Mouse (Mus musculus) testis, adult 2 months (tissue): ENCODE results near the gene Prkd3. TPM values are rescaled to one million over a fixed set of nuclear protein-coding genes. Genes with fewer than 3 reads are reported as not detected.
A peak's percentile ranks its signal among the peaks of the same experiment; 100 is the strongest.

Source experiments
- H3K27ac ChIP-seq: fragments of 200-500 bp; 2 replicates; pipeline ENCODE4 v1.5.1; 2012; ENCODE audit warnings: low read depth, low read length; ENCODE audit not compliant: control insufficient read depth, insufficient read depth
- H3K27me3 ChIP-seq: fragments of 200-500 bp; 2 replicates; pipeline ENCODE4 v1.6.1; 2012; ENCODE audit warnings: mild to moderate bottlenecking, low read length, moderate library complexity; ENCODE audit not compliant: control insufficient read depth, insufficient read depth
- H3K36me3 ChIP-seq: fragments of 200-500 bp; 2 replicates; pipeline ENCODE4 v1.6.1; 2012; ENCODE audit warnings: mild to moderate bottlenecking, low read length; ENCODE audit not compliant: control insufficient read depth, insufficient read depth
- H3K4me1 ChIP-seq: fragments of 200-500 bp; 2 replicates; pipeline ENCODE4 v1.6.1; 2012; ENCODE audit warnings: low read length; ENCODE audit not compliant: control insufficient read depth, insufficient read depth
- H3K4me3 ChIP-seq: fragments of 200-500 bp; 2 replicates; pipeline ENCODE4 v1.5.1; 2012; ENCODE audit warnings: low read depth, mild to moderate bottlenecking, low read length, moderate library complexity, mixed read lengths; ENCODE audit not compliant: control insufficient read depth
- CTCF ChIP-seq: fragments of 200-500 bp; IDR thresholded peaks from 2 replicates; pipeline ENCODE4 v1.5.1; 2012; ENCODE audit warnings: low read depth, mild to moderate bottlenecking, inconsistent platforms, low read length, moderate library complexity; ENCODE audit not compliant: control insufficient read depth, insufficient read depth, insufficient replicate concordance
- POLR2A ChIP-seq: fragments of 200-500 bp; IDR thresholded peaks from 2 replicates; pipeline ENCODE4 v1.6.1; 2012; ENCODE audit warnings: low read depth, mild to moderate bottlenecking, inconsistent platforms, low read length, moderate library complexity; ENCODE audit not compliant: control insufficient read depth
- polyA plus RNA-seq: library from polyadenylated mRNA; depleted of rRNA; stranded (reverse); fragments of >200 nt; gene quantifications from 2 replicates; pipeline ENCODE4 v1.2.3, GENCODE M21; 2012

Gene Prkd3
- polyA plus RNA-seq, 1 experiment: 4.2 TPM

GRCm38 (mm10) chr17:79024544-79024943 lies 3.9 kb upstream of the Prkd3 start:
- no peak for TF ChIP-seq POLR2A
- no peak for TF ChIP-seq CTCF
- H3K4me1 ChIP-seq: peaks cover 3% of the 10 kb centered on the region; the same call in 1 of the 2 replicates
- H3K36me3 ChIP-seq: no peaks in the 10 kb centered on the region
- H3K4me3 ChIP-seq: no peak overlapping the region
- H3K27me3 ChIP-seq: no peaks in the 10 kb centered on the region
- H3K27ac ChIP-seq: no peak overlapping the region

- peaks cover 3% of the 10 kb centered on the region; the same call in 1 of the 2 replicates for H3K4me1 ChIP-seq
- H3K36me3 ChIP-seq: no peaks in the 10 kb centered on the region
- TF ChIP-seq POLR2A (no peak), CTCF (no peak)
These were observed 2.1 kb upstream of the Prkd3 start for GRCm38 (mm10) chr17:79022746-79023145.

GRCm38 (mm10) chr17:79020984-79021335 lies 344 bp upstream of the Prkd3 start:
- Histone ChIP-seq H3K4me3 (peak overlapping the region; percentile 83), H3K4me1 (peaks cover 3% of the 10 kb centered on the region; the same call in 1 of the 2 replicates), H3K27ac (peak overlapping the region; percentile 10; the same call in 1 of the 2 replicates), H3K27me3 (no peaks in the 10 kb centered on the region), H3K36me3 (no peaks in the 10 kb centered on the region)
- TF ChIP-seq POLR2A (no peak), CTCF (no peak)

More at GRCm38 (mm10) chr17:79022746-79023145, 2.1 kb upstream of the Prkd3 start:
- Histone ChIP-seq H3K4me3 (no peak overlapping the region), H3K27ac (no peak overlapping the region), H3K27me3 (no peaks in the 10 kb centered on the region)

- H3K27me3 ChIP-seq: no peaks in the 10 kb centered on the region
- H3K4me1 ChIP-seq: peaks cover 3% of the 10 kb centered on the region; the same call in 1 of the 2 replicates
- no peaks in the 10 kb centered on the region for H3K36me3 ChIP-seq
- TF ChIP-seq CTCF (no peak), POLR2A (no peak)
- peak overlapping the region; percentile 70 for H3K4me3 ChIP-seq
- H3K27ac ChIP-seq: no peak overlapping the region; the same call in 1 of the 2 replicates
These were observed 849 bp downstream of the Prkd3 start for GRCm38 (mm10) chr17:79019726-79020207.

- Histone ChIP-seq H3K27me3 (no peaks in the 10 kb centered on the region), H3K27ac (no peak overlapping the region), H3K4me3 (no peak overlapping the region), H3K4me1 (peaks cover 3% of the 10 kb centered on the region; the same call in 1 of the 2 replicates), H3K36me3 (no peaks in the 10 kb centered on the region)
- no peak for TF ChIP-seq CTCF
- TF ChIP-seq POLR2A: no peak
These were observed 2.2 kb downstream of the Prkd3 start for GRCm38 (mm10) chr17:79018422-79018821.

- Histone ChIP-seq H3K27me3 (no peaks in the 10 kb centered on the region), H3K27ac (no peak overlapping the region), H3K4me3 (no peak overlapping the region), H3K36me3 (no peaks in the 10 kb centered on the region), H3K4me1 (no peaks in the 10 kb centered on the region)
- TF ChIP-seq CTCF (no peak), POLR2A (no peak)
These were observed 4.8 kb downstream of the Prkd3 start for GRCm38 (mm10) chr17:79015831-79016230.

- TF ChIP-seq CTCF: no peak
- TF ChIP-seq POLR2A: no peak
- no peaks in the 10 kb centered on the region for H3K36me3 ChIP-seq
- no peak overlapping the region for H3K27ac ChIP-seq
These were observed 5.5 kb downstream of the Prkd3 start for GRCm38 (mm10) chr17:79014911-79015685.

More at GRCm38 (mm10) chr17:79014911-79015685, 5.5 kb downstream of the Prkd3 start:
- Histone ChIP-seq H3K4me3 (no peak overlapping the region), H3K27me3 (no peaks in the 10 kb centered on the region), H3K4me1 (no peaks in the 10 kb centered on the region)
